Mouse (Mus musculus) kidney, embryonic 16.5 days (tissue): Measurements from ENCODE around the gene Peg3. TPM values are rescaled to one million over a fixed set of nuclear protein-coding genes. Genes with fewer than 3 reads are reported as not detected.
A peak's percentile ranks its signal among the peaks of the same experiment; 100 is the strongest.

Experiments
- ATAC-seq: fragments of 200-750 bp; cut with Nextera tagmentation; 2 replicates; pipeline ENCODE4 v1.8.0; 2017; ENCODE audit warnings: moderate TSS enrichment; ENCODE audit not compliant: low FRiP score, low TSS enrichment
- H3K27ac ChIP-seq: fragments of 300-500 bp; sonication (generic); 2 replicates; pipeline ENCODE4 v1.5.1; 2014; ENCODE audit warnings: low read length
- H3K27me3 ChIP-seq: fragments of 300-500 bp; sonication (generic); 2 replicates; pipeline ENCODE4 v1.6.1; 2014; ENCODE audit warnings: low read length, control low read depth, mixed read lengths; ENCODE audit not compliant: insufficient read depth
- H3K36me3 ChIP-seq: fragments of 300-500 bp; sonication (generic); 2 replicates; pipeline ENCODE4 v1.6.1; 2014; ENCODE audit warnings: low read length, control low read depth, mixed read lengths; ENCODE audit not compliant: insufficient read depth
- H3K4me1 ChIP-seq: fragments of 300-500 bp; sonication (generic); 2 replicates; pipeline ENCODE4 v1.6.1; 2014; ENCODE audit warnings: low read length, control low read depth, mixed read lengths; ENCODE audit not compliant: insufficient read depth
- H3K4me2 ChIP-seq: fragments of 300-500 bp; sonication (generic); replicated peaks from 2 replicates; pipeline ENCODE4 v1.6.1; 2014; ENCODE audit warnings: low read depth, low read length
- H3K4me3 ChIP-seq: fragments of 300-500 bp; sonication (generic); 2 replicates; pipeline ENCODE4 v1.5.1; 2014; ENCODE audit warnings: mild to moderate bottlenecking, low read length
- H3K9ac ChIP-seq: fragments of 300-500 bp; sonication (generic); replicated peaks from 2 replicates; pipeline ENCODE4 v1.6.1; 2014; ENCODE audit warnings: low read length
- H3K9me3 ChIP-seq: fragments of 300-500 bp; sonication (generic); 2 replicates; pipeline ENCODE4 v1.6.1; 2016; ENCODE audit warnings: low read length, control low read depth
- WGBS: fragments of 180-500 bp; shearing (Covaris S2); extraction: QIAGEN DNeasy Blood & Tissue Kit; methylation state at CpG from one replicate; pipeline ENCODE4 v1.1.7; 2014; 5-methylcytosine and 5-hydroxymethylcytosine counted together
- polyA plus RNA-seq: library from polyadenylated mRNA; unstranded; fragments of >200 nt; fragmentation: Nextera tagmentation; extraction: Ambion mirVana; gene quantifications from 2 replicates; pipeline ENCODE4 v1.2.1, GENCODE M21; 2015

Peg3 gene
- polyA plus RNA-seq, 1 experiment from 2014 or later, result 145 TPM

DNA sequence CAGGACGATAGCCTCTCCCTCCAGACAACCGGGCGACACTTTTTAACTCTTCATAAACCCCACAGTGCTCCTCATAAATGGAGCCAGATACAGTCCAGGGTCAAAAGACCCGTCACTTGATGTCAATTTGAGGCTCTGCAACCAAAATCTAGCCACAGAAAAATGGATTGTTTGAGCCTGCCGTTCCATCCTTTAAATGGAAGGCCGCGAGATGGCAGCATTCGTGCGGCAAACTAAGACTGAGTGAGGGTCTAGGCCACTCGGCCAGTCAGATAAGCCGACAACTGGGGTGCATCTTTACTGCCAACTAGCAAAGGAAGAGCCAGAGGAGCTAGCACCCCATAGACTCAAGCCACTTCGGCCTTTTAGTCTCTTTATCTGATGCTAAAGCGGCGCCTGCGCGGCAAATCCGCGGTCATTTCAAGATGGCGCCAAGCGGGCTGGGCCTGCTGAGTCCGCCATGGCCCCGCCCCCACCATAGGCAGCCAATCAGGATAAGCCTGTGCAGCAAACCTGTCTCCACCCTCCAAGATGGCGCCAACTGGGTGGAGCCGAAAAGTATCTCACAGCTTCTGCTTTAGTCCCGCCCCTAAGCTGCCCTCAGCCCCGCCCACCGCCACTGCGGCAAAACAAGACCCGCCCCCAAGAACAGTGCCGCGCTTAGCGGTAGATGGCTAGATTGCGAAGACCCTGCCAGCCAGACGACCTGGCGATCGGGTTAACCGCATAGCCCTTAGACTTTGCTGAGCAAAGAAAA is 992 bp downstream of the Peg3 start:
- 51% methylated on average over 37 of the region's 37 CpGs for WGBS
- Histone ChIP-seq H3K4me1 (no peaks in the 10 kb centered on the region), H3K9ac (peak overlapping the region; percentile 73), H3K27ac (peak overlapping the region; percentile 94), H3K9me3 (peaks cover 37% of the 10 kb centered on the region), H3K27me3 (no peaks in the 10 kb centered on the region), H3K4me2 (peak overlapping the region; percentile 58), H3K36me3 (peaks cover 8% of the 10 kb centered on the region; the same call in 1 of the 2 replicates), H3K4me3 (peak overlapping the region; percentile 63)
- ATAC-seq, result peak; percentile 65

DNA sequence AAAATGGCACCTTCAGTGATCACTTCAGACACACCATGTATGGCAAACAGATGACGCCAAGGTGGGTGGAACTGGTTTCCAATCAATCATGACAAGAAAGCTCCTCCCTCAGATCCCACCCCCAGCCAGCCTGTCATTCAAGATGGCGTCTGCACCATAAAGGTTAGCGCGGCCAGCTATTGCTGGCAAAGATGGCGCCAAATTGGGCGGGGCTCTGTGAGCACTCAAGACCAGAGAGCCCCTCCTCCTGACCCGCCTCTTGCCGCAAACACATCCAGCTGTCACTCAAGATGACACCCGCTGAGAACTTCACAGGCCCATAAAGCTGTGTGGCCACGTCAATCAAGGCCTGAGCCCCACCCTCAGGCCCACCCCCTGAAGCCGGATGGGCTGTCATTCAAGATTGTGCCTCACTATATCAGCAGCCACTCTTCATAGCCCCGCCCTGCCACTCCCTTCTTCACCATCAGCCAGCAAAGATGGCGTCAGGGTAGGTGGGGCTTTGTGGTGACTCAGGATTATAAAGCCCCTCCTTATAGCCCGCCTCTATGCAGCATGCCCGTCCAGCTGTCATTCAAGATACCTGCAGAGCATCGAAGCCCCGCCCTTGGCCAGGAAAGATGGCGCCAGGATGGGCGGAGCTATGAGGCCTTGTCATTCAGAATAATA is 1.8 kb downstream of the Peg3 start:
- ATAC-seq, result peak; percentile 88
- Histone ChIP-seq H3K36me3 (peaks cover 8% of the 10 kb centered on the region; the same call in 1 of the 2 replicates), H3K4me3 (peak overlapping the region; percentile 63), H3K27ac (peak overlapping the region; percentile 94), H3K9ac (no peak overlapping the region), H3K27me3 (no peaks in the 10 kb centered on the region), H3K4me1 (no peaks in the 10 kb centered on the region), H3K9me3 (peaks cover 37% of the 10 kb centered on the region), H3K4me2 (peak overlapping the region; percentile 51)
- 51% methylated on average over 19 of the region's 19 CpGs for WGBS

DNA sequence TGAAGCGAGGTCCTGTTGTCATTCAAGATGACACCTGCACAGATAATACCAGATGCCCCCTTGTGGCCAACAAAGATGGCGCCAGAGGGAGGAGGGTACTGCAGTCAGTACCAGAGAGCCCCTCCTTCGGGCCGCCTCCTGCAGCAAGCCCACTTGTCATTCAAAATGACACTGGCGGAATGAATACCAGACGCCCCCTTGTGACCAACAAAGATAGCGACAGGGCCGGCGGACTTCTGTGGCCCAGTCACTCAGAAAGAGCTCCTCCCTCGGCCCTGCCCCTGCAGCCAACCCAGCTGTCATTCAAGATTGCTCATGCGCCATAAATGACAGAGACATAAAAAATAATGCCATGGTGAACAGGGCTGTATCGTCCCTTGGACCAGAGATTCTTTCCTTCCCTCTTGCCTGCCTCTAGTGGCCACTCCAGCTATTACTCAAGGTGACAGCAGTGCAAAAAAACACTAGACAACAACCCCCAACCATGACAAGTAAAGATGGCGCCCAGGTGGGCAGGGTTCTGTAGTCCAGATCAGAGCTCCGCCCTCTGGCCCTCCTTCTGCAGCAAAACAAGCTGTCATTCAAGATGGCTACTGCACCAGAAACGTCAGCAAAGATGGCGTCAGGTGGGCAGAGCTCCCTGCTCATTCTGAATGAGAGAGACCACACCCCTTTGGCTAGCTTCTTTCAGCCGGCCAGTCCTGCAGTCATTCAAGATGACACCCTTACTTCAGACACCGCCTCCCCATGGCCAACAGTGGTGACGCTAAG is 2.7 kb downstream of the Peg3 start:
- Histone ChIP-seq H3K4me1 (no peaks in the 10 kb centered on the region), H3K27me3 (no peaks in the 10 kb centered on the region), H3K36me3 (peaks cover 8% of the 10 kb centered on the region; the same call in 1 of the 2 replicates), H3K9me3 (peaks cover 37% of the 10 kb centered on the region), H3K9ac (peak overlapping the region; percentile 38; the same call in 1 of the 2 replicates), H3K4me2 (peak overlapping the region; percentile 51), H3K27ac (peak overlapping the region; percentile 86), H3K4me3 (peak overlapping the region; percentile 63)
- peak; percentile 55 for ATAC-seq
- 60% methylated on average over 19 of the region's 19 CpGs for WGBS

DNA sequence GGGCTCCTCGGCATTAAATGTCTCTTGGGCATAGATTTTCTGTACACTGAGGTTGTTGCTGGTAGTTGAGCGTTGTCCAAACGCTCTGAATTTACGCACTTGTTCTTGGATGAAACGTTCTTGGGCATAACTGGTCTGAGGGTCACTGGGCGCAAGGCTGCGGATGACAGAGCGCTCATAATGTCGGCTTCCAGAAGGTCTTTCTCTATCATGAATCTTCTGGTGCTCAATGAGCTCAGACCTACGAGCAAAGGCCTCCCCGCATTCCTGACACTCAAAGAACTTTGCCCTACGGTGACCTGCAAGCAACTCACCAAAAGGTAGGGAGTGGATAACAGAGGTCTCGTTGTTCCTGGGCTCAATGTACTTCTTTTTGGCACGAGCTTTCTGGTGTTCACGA is 20.8 kb downstream of the Peg3 start:
- H3K4me1 ChIP-seq, result no peaks in the 10 kb centered on the region
- no peak overlapping the region for H3K4me2 ChIP-seq
- ATAC-seq, result no peak
- H3K27ac ChIP-seq, result no peak overlapping the region
- H3K9me3 ChIP-seq, result peaks cover 8% of the 10 kb centered on the region; the same call in 1 of the 2 replicates
- H3K4me3 ChIP-seq, result no peak overlapping the region
- no peak overlapping the region for H3K9ac ChIP-seq
- H3K36me3 ChIP-seq, result peaks cover 53% of the 10 kb centered on the region
- no peaks in the 10 kb centered on the region for H3K27me3 ChIP-seq
- 87% methylated on average over 15 of the region's 15 CpGs for WGBS

DNA sequence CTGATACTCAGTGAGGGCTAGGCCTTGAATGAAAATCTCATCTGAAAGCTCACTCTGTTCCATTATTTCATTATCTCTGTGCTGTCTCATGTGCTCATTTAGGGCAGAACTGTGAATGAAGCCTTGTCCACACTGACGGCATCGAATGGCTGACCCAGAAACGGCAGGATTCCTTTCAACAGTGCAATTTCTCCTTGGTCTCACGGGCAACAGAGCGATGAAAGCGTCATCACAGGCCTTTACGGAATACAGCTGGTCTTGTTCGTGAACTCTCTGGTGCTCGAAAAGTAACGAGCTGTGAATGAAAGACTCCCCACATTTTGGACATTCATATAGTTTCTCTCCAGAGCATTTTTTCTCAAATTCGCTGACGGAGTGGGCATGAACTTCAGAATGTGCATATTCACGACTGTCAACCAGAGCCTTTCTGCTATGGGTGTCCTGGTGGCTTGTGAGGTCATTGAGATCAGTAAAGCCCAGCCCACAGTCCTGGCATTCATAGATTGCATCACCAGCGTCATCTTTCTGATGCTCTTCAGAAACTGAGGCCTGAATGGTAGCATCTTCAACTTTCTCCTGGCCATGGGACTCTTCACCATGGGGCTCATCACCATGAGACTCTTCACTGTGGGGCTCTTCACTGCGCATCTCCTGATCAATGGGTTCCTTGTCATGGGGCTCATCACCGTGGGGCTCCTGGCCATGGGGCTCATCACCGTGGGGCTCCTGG is 21.6 kb downstream of the Peg3 start:
- ATAC-seq, result no peak
- no peak overlapping the region for H3K27ac ChIP-seq
- H3K36me3 ChIP-seq, result peaks cover 53% of the 10 kb centered on the region
- no peaks in the 10 kb centered on the region for H3K4me1 ChIP-seq
- H3K4me2 ChIP-seq, result no peak overlapping the region
- H3K4me3 ChIP-seq, result no peak overlapping the region
- WGBS, result 64% methylated on average over 17 of the region's 17 CpGs
- H3K9ac ChIP-seq, result no peak overlapping the region
- peaks cover 8% of the 10 kb centered on the region; the same call in 1 of the 2 replicates for H3K9me3 ChIP-seq
- H3K27me3 ChIP-seq, result no peaks in the 10 kb centered on the region

DNA sequence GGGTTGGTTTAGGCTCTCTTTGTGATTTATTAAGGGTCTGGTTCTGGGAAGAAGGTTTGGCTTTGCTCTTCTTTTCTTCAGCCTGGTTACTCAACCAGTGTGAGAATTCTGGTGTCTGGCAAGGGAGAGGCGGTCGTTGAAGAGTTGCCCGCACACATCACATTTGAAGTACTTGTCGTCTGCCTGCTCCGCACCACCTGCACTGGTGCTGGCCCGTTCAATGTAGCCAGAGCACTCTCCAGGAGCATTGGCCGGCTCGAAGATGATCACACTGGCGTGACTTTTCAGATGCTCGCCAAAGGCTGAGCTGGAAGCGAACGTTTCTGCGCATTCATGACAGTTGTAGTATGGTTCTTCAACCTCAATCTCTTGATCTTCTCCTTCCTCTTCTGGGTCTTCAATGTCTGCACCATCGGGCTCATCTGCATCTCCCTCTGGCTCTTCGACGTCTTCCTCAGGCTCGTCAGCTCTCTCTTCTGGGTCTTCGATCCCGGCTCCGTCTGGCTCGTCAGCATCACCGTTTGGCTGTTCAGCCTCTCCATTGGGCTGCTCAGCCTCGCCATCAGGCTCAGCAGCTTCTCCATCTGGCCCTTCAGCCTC is 22.7 kb downstream of the Peg3 start:
- no peak overlapping the region for H3K9ac ChIP-seq

DNA sequence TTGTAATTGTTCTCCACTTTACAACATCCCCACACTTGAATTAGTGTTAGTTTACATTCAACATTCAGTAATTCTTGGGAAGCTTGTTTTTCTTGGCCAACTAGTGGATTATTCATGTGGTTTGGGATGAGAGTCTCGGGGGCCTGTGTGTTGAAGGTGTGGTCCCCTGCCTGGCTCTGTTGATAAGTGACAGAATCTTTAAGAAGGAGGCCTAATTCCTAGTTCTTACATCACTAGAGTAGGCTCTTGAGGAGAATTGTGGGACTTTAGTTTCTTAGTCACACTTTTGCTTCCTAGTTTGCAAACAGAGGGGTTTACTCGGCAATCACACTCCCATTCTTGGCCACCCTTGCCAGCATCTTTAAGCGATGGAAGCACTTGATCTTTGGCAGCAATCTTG is 31.0 kb downstream of the Peg3 start:
- Histone ChIP-seq H3K4me1 (0 out of 2 replicates have a peak, but pooled peaks cover 3% of the 10 kb centered on the region), H3K27ac (no peak overlapping the region), H3K9me3 (no peaks in the 10 kb centered on the region), H3K36me3 (no peaks in the 10 kb centered on the region), H3K4me3 (no peak overlapping the region), H3K9ac (no peak overlapping the region), H3K27me3 (no peaks in the 10 kb centered on the region), H3K4me2 (no peak overlapping the region)
- 84% methylated on average over 3 of the region's 3 CpGs for WGBS
- ATAC-seq, result no peak

More for the DNA sequence above, 22.7 kb downstream of the Peg3 start:
- ATAC-seq, result no peak
- Histone ChIP-seq H3K4me2 (no peak overlapping the region), H3K4me3 (no peak overlapping the region), H3K36me3 (peaks cover 46% of the 10 kb centered on the region), H3K9me3 (peaks cover 8% of the 10 kb centered on the region; the same call in 1 of the 2 replicates), H3K4me1 (no peaks in the 10 kb centered on the region), H3K27ac (no peak overlapping the region), H3K27me3 (no peaks in the 10 kb centered on the region)
- 95% methylated on average over 23 of the region's 23 CpGs for whole genome bisulfite sequencing

DNA sequence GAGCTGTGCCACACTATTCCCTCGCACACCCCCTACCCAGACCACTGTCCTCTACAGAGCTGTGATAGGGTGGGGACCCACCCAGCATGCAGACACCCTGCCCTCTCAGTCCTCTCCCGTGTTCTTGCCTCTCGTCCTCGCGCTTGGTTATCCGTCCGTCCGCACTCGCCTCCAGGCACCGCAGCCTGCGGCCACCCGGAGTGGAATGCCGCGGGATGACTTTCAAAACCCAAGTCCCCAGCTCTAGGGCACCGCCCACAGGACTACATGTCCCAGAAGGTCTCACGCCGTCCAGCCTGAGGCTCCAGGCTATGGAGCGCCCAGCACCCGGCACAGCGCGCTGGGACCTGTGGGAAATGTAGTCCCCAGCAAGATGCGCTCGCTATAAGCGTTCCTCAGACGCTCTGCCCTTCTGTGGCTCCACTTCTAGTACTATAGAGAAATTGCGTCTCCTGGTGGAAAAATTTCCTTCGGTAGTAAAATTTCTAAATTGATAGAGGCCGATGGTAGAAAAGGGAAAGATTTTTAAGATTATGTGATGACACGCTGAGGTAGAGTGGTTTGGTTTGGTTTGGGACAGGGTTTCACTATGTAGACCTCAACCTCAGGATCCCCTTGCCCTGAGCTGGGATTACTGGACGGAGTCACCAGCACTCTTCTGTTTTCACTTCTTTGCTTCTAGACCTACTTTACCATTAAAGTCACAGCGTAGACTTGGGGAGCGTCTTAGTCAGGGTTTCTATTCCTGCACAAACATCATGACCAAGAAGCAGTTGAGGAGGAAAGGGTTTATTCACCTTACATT is 33.8 kb downstream of the Peg3 start, which contains the start of gene Zim1:
Gene Zim1 (minus strand): TSS at position 210 of the 805 bp plus-strand sequence.
- H3K9ac ChIP-seq, result peak within 1 kb of the TSS; percentile 47
- WGBS, result 10% methylated on average over 32 of the region's 32 CpGs
- peak; percentile 100 for ATAC-seq

More for the DNA sequence above, 33.8 kb downstream of the Peg3 start, which contains the start of gene Zim1:
- peak within 1 kb of the TSS; percentile 58 for H3K4me2 ChIP-seq
- no peaks in the 10 kb centered on the region for H3K9me3 ChIP-seq
- no peak within 1 kb of the TSS for H3K27ac ChIP-seq
- 0 out of 2 replicates have a peak, but pooled peaks cover 3% of the 10 kb centered on the region for H3K4me1 ChIP-seq
- no peaks in the 10 kb centered on the region for H3K36me3 ChIP-seq
- peak within 1 kb of the TSS; percentile 50 for H3K4me3 ChIP-seq
- H3K27me3 ChIP-seq, result no peaks in the 10 kb centered on the region
